Mouse (Mus musculus): ENCODE data around the gene Slc25a25.
A peak's percentile ranks its signal among the peaks of the same experiment; 100 is the strongest.

DNA sequence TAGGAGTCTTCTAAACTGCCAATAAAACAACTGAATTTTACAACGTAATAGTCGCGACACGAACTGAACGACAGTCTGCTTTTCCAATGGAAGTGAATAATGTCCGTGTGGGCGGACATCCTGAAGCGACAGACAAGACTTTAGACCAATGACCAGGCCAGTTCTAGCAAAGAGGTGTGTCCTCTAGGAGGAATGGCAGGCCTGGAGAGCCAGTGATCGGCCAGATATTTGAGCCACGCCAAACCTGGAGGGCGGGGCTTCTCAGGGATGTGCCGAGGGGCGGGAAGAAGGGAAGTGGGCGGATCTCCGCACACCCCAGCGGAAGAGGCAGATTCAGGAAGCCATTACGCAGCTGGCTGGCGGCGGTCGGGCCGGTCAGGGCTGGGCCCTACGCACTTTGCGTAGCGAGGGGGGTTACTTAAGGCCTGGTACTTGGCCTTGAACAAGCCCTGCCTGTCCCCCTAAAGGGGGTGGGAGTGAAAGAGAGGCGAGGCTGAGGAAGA lies 676 bp upstream of the Slc25a25 start:
- TF ChIP-seq POLR2A (IDR thresholded peaks at IDR 0.05; ENCODE audit: borderline replicate concordance, extremely low read depth, low read depth, low read length) (0 out of 2 replicates have a peak, but pooled peaks have one; percentile 43), CTCF (IDR thresholded peaks at IDR 0.05; ENCODE audit: insufficient read depth, low read length) (no peak)

All from lung, adult 2 months (tissue).